Mouse (Mus musculus) lung, postnatal 0 days (tissue): ENCODE results near the gene Foxk1.
A peak's percentile ranks its signal among the peaks of the same experiment; 100 is the strongest.

ENCODE experiments used
- CTCF ChIP-seq: IDR thresholded peaks from 2 replicates; pipeline ENCODE4 v1.5.1; 2016; ENCODE audit warnings: antibody characterized with exemption, mild to moderate bottlenecking
- EP300 ChIP-seq: IDR thresholded peaks from 2 replicates; pipeline ENCODE4 v1.6.1; 2016; ENCODE audit warnings: antibody characterized with exemption, mild to moderate bottlenecking, control low read depth

DNA sequence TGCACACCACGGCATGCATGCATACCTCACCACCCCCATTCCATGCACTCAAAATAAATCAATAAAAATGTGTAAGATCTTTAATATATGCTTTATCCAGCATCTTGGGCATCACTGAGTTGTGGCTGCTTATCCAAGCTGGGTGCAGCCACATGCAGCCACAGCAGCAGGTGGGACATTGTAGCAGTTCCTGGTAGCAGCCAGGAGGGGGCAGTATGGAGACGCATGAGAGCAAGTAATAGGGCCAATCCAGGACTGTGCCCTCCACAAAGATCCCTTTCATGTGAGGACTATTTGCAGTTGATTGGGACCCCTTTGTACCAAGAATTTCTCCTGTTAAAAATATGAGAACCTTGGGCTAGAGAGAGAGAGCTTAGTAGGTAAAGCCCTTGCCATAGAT lies 81.2 kb downstream of the Foxk1 start:
- TF ChIP-seq CTCF (peak; percentile 64), EP300 (no peak)
